Mouse (Mus musculus): ENCODE data around the gene Ftsj1.

Ftsj1 gene

DNA sequence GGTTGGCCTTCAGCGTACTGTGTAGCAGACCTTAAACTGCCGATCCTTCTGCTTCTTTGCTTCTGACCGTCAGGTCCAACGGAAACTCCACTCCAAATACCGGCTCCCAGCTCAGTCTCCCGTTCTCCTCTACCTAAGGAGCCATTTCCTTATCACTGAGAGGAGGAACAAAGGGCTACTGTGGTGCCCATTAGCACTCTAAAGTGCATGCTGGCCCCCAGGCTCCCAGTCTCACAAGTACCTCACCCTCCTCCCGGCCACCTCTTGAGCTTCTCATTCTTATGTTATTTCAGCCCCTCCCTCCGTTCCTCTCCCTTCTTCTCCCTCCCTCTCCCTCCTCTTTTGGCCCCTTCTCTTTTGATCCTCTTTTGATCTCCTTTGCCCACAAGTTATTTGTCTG lies 32.6 kb downstream of the Ftsj1 start:
- no peak for DNase-seq (ENCODE audit: low read depth, low spot score)

DNA sequence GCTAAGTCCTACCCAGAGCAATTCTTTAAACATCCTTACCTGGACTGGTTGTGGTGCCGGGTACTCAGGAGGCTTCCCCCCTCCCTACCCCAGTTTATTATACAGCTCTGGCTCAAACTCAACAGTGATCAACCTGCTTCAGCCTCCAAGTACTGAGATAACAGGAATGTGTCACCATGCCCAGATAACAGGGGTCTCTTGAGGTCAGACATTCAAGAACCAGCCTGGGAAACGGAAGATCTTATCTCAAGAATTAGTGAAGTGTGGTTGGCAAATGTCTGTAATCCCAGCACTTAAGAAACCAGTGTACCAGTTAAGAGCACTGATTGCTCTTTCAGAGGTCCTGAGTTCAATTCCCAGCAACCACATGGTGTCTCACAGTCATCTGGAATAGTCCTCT lies 34.1 kb downstream of the Ftsj1 start:
- no peak for DNase-seq (ENCODE audit: low read depth, low spot score)

DNA sequence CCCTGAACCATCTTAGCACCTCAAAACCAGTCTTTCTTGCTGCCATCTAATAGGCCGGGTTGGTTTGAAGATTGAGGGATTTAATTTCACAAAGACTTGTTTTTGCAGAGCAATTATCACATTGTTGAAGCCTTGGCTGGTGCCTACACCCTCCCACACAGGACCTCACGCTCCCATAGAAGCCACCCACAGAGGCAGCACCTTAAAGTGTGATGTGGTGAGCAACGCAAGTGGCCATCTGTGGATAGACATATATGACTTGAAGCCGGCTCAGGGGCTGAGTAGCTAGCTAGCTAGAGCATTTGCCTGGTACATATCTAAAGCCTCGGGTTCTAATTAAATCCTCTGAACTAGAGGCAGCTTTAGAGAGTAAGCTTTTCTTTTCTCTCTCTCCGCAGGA lies 34.8 kb downstream of the Ftsj1 start:
- DNase-seq (ENCODE audit: low read depth, low spot score), result no peak

DNA sequence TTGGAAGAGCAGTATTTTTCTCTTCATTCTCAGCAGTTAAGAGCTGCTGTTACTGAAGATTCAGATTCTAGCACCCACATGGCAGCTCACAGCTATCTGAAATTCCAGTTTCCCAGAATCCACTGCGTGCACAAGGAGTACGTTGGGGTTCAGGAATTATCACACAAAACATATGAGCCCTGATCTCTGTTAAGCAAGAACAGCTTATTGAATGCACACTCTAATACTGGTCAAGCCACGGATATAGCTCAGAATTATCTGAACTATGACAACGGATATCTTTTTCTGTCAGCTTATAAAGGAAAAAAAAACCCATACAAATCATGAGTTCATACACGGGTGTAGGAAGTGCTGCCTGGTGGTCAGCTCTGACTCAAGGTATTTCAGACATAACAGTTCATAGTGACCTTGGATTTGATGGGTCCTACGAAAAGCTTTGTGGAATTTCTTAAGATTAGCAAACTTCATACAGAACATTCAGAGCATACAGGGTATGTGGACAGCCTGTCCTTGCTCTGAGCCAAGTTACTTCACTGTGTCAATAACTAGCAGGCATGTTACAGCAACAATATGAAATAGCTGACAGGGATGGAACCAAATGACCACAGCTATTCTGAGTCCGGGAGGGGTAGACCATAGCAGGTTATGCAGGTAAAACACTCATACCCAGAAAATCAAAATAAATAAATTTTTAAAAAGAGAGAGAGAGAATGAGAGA lies 40.6 kb downstream of the Ftsj1 start:
- no peak for DNase-seq (ENCODE audit: low read depth, low spot score)

DNA sequence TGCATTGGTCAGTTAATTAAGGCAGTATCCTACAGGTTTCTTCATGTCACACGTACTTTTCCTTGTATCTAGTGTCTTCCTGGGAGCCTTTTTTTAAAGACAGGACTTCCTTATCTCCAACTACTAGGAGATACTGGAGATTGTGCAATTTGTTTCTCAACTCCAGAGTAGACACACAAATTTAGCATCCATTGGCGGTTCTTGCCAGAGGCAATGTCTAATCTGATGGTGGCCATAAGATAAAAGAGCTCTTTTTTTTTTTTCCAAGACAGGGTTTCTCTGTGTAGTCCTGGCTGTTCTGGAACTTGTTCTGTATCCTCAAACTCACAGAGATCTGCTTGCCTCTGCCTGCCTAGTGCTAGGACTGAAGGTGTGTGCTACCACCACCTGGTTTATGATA lies 42.5 kb downstream of the Ftsj1 start:
- no peak for DNase-seq (ENCODE audit: low read depth, low spot score)

DNA sequence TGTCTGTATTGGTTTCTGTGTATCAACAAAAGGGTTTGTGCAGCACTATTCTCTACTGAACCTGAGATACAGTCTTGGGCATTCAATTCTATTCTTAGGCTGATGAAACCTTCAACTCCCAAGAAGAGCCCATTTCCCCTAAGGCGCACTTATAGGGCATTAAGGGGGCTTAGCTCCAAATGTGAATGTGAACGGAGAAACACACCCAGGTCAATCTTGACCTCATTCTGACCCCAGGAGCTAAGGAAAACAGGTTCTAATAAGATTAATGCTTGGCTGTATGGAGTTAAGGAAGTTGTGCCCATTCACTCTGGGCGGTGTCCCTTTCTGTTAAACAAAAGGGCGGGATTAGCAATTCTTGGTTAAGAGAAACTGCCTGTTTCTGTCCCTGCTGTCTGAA lies 45.0 kb downstream of the Ftsj1 start:
- DNase-seq (ENCODE audit: low read depth, low spot score), result no peak

DNA sequence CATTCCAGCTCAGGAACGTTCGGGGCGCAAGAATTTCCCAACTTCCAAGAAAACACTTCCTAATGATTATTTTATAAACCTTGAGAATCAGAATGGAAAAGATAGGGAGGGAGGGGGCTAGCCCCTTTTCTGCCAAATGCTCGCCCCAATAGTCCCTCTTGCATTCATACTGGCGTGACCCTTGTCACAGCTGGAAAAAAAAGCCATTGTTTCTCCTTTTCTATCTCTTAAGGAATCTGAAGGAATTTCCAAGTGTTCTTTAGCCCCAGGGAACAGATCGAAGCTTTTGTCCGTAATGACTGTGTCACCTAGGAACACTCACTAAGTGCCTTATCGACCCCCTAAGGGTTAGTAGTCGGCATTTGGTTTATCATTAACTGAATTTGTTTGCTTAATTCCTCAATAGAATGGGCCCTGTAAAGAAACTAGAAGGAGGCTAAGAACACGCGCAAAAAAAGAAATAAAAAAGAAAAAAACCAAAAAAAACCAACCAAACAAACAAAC lies 45.5 kb downstream of the Ftsj1 start:
- no peak for DNase-seq (ENCODE audit: low read depth, low spot score)

DNA sequence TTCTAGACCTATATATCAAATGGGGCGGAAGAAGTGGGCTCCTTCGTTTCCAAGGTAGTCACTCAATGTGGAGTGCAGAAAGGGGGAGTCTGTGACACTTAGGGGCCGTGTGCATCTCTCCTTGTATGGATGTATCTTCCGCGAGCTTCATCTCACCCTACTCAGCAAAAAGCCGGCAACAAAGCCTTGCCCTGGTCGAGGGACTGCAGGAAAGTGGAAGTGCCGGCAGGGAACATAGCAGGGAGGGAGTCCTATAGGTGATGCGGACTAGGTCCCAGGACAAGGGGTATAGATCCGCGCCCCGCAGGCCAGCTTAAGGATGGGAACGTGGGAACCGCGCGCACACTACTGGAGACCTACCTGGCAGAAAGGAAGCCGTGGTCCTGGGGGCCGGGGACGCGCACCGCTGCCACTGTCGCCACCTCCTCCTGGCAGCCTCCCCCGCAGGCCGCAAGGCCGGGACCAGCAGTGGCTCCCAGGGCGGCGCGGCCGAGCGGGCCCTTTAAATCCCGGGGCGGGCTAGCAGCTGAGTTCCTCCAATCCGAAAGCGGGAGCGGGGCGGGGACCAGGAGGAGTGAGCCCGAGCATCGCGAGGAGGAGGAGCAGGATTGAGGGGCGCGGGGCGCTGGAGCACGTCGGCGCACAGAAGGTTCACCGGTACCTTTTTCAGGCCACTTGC lies 46.1 kb downstream of the Ftsj1 start, which contains the start of gene Porcn:
Gene Porcn, minus strand, starts transcription at position 511 of the 679 bp plus-strand sequence.
- peak; percentile 64 for DNase-seq (ENCODE audit: low read depth, low spot score)

DNA sequence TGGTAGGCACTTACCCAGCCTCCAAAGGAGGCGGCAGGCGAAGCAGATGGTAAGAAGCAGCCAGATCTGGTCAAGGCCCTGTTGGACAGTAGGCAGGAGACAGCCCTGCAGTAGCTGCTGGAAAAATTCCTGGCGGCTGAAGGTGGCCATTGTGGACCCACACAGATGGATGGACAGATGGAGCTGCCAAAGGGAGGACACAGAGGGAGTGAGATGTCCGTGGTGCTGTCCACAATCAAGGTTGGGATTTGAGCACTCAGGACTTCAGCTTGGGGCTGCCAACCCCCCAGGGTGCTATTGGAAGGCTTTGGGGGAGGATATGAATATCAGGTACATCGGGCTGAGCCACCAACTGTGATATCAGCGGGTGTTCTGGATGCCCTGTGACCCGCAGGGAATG lies 46.7 kb downstream of the Ftsj1 start:
- no peak for DNase-seq (ENCODE audit: low read depth, low spot score)

DNA sequence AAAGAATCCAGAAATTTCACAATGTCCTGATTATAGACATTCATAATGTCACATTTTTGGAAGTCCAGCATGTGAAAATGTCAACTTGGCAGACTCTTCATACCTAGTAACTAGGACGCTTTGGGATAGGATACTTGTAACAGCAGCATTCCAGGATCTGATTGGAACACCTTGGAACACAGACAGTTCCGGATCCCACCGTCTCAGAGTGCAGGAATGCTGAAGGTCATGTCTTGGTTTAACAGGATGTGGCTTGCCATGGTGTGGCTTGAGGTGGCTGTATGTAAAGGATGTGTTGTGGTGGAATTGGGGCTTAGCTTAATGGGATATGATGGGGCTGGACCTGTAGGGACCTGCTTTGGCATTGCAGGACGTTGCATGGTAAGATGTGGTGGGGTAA lies 47.1 kb downstream of the Ftsj1 start:
- DNase-seq (ENCODE audit: low read depth, low spot score), result no peak

DNA sequence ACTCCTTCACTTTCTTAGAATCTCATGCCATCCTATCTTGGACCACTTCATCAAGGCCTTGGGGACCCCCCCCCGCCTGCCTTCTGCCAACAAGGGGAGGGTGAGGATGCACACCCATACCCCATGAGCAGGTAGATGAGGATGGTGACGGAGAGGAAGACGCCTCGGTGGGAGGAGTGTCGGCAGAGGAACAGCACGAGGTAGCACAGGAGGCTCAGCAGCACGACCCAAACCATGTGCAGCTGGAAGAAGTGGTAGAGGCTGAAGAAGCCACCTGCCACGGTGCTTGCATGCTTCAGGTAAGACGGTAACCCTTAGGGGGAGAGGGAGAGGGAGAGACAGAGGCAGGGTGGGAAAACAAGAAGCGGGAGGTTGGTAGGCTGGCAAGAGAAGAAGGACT lies 48.1 kb downstream of the Ftsj1 start:
- no peak for DNase-seq (ENCODE audit: low read depth, low spot score)

DNA sequence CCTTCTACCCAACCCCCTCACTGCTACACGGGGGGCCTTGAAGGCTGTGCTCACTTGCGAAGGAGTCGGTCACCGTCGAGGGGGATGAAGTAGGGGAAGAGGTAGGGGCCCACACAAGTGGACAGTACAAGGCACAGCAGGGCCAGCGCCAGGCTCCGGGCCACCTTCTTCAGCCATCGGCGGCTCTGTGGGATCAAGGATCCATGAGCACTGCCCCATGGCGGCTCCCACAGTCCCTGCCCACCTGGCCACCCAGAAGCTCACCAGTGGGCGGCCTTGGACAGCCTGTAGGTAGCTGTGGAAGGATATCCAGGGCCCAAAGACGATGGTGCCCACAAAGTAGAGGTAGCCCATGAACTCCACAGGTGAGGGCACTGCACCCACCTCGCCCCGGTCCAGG lies 49.1 kb downstream of the Ftsj1 start:
- no peak for DNase-seq (ENCODE audit: low read depth, low spot score)

DNA sequence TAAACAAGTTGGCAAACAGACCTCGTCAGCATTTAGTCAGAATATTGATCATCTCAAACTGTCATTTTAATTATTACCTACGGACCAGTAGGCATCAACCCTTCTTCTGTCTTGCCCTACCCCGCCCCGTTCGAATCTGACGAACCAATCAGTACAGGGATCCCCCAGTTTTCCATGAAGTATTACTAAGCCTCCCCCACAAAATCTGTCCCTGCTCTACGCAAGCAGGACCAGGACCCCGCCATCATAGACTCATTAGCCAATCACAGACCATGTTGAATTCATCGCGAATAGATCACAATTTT lies 58.8 kb downstream of the Ftsj1 start, which contains the start of gene Ebp:
Gene Ebp, minus strand, starts transcription at position 94 of the 305 bp plus-strand sequence.
- no peak for DNase-seq (ENCODE audit: low read depth, low spot score)

DNA sequence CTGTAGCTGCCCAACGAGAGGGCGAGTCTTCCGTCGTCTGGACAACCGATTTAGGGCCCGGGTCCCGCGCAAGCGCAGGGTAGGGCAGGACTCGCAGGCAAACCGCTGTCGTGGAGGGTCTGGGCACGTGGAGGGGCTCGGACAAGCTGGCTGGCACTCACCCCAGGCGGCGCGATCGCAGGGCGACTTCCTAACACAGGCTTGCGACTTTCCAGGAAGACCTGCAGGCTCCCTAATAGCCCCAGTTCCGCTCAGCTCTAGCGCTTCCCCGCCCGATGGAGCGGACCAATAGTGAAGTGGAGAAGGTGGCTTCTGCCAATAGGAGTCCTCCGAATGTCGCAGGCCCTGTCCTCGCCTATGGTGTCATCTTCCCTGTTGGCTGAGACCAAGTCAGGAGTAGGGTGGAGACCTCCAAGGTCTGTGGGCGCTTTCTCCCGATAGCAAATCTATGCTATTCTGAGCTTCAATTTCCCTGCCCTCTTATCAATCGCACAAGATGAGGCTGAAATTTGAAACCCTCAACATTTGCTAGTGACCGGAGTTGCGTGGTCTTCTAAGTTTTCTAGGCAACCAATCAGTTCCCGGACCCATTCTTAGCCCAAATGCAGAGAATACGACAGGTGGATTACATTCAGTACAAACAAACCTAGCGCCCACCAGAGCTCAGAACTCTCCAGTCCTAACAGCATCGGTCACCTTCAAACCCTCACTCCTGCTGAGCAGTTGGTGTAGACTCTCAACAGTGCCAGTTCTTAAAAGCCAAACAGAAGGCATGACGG lies 59.4 kb downstream of the Ftsj1 start:
- peak; percentile 76 for DNase-seq (ENCODE audit: low read depth, low spot score)

DNA sequence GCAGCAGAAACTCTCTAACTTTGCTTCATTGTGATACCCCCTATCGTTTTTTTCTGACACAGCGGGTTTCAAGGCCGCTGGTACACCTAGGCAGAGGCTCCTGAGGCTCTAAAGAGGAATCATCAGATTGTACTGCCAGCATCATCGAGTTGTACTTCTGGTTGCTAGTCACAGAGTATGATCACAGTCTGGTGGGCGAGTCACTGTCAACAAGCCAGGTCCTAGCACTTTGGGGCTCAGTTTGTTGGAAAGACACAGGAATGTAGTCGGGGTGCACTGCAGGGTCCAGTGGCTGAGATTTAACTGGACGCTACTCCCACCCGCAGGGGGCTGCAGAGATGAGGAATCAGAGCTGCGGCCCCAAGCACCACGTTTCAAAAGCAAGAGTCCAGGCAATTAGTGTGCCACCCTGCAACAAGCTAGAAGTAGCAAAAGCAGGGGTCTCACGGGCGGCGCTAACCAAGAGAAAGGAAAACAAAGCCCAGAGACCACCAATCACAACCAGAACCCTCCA lies 60.0 kb downstream of the Ftsj1 start:
- peak; percentile 2 for DNase-seq (ENCODE audit: low read depth, low spot score)

Measured in forelimb bud, embryonic 11.5 days (tissue).